Mouse (Mus musculus): Measurements from ENCODE around the gene Gnai3. TPM values are rescaled to one million over a fixed set of nuclear protein-coding genes. Genes with fewer than 3 reads are reported as not detected.

Gnai3 gene
- 10 to 100 TPM; 28.0 to 28.4 TPM for total RNA-seq (2021)
- long read RNA-seq, experiment 1, transcript Gnai3-201 (9 exons, 3,262 nt) = major isoform, 23 of 30 reads
- long read RNA-seq, experiment 1, partial matches to known transcripts = 2 of 30 reads
- long read RNA-seq, experiment 1, other reads (novel, unspliced or antisense) = 5 of 30 reads
- long read RNA-seq, experiment 2, transcript Gnai3-201 (9 exons, 3,262 nt) = major isoform, 31 of 41 reads
- long read RNA-seq, experiment 2, partial matches to known transcripts = 1 of 41 reads
- long read RNA-seq, experiment 2, other reads (novel, unspliced or antisense) = 9 of 41 reads

DNA sequence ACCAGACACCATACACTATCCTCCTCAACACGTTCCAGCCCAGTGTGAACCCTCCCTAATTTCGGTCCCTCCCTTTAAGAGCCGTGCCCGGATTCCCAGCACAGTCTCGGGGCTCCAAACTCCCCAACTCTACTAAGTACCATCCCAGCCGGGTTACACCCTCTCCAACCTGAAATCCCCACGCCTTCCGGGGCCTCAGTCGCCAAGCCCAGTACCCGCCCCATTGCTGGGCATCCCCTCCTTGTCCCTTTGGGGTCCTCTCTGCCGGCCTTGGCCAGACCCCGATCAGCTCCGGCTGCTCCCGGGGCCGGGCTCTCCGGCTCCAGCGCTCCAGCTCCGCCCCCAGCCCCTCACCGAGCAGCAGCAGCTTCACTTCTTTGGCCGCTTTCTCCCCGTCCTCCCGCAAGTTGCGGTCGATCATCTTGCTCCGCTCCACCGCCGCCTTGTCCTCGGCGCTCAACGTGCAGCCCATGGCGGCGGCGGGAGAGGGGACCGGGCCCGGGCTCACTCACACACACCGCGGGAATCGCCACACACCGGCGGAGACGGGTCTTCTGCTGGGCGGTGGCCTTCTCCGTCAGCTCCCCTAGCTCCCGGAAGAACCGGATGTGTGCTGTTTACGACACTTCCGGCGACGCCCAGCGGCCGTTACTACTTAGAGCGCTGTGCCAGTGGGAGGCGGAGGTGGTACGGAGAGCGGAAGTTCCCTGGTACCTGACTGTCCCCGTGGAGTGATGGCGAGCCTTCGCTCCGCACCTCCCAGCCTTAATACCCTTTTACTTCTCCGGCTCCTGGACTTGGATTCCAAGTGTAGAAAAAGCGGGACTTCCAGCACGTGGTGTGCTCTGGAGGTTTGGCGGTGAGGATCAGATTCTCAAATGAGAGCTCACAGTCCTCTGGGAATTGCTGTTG, at the start of gene Gnai3:
Gene Gnai3 (minus strand): TSS at position 613 of the 912 bp plus-strand sequence.
- DNase-seq (ENCODE audit: low spot score in 2 of 2) = peak; percentile 86 to 90
- peak; percentile 58 for TF ChIP-seq CTCF (conservative IDR thresholded peaks at IDR 0.05)
- H3K4me3 ChIP-seq = peak within 1 kb of the TSS; percentile 94
- H3K27ac ChIP-seq = peak within 1 kb of the TSS; percentile 93

DNA sequence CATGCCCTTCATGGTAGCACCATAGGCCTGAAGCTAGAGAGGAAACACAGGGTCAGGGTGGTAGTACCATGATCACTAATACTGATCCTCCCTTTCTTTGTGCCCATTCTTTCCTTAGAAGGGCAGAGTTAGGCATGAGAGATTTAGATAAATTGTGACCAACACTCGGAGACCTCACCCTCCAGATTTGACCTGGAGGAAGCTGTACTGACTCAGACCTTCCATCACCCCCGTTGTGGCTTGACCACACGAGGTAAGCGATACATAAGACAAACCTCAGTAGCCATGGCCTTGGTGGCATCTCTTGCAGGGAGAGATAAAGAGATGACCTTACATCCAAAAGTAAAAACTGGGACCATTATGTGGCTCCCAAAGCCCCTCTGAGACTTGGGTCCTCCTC, 49.3 kb upstream of the Gnai3 start:
- TF ChIP-seq CTCF (conservative IDR thresholded peaks at IDR 0.05) = no peak
- no peak for DNase-seq (ENCODE audit: low spot score in 2 of 2)
- H3K4me3 ChIP-seq = no peak overlapping the region
- peak overlapping the region; percentile 97 for H3K27ac ChIP-seq

DNA sequence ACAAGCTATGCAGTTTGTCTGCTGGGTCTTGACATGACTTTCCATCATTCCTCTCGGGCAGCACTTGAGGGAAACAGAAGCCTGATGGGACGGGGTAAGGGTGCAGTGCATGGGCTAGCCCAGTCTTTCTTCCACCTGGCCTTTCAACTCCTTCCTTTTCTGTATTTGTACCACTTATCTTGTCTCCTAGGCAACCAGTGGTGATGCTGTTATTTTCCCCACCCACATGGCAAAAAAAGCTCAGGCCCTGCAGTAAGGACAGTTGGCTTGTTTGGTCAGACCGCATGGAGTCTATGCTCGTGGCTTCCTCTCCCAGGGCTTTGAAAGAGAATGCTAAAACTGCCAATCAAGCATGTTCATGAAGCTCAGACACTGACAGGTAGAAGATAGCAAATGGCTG, 47.7 kb upstream of the Gnai3 start:
- no peak for DNase-seq (ENCODE audit: low spot score in 2 of 2)
- Histone ChIP-seq H3K4me3 (no peak overlapping the region), H3K27ac (peak overlapping the region; percentile 75)
- TF ChIP-seq CTCF (conservative IDR thresholded peaks at IDR 0.05) = no peak

DNA sequence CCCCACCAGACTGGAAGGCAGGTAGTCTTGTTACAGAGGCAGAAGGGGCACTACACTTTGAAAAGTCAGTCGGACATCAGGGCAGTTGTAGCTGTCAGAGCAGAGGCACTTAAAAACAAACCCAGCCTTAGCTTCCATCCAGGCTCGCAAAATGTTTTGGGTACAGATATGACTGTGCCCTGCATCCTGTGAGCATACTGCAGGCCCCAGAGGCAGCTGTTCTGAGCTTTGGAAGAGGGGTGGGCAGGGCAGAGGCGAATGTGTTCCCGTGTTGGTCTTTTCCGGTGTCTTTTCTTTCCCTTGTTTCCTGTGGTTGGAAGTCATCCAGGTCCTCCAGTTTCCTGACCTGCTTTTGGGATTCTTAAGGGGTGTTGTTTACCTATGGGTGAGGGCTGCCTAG, 44.0 kb upstream of the Gnai3 start:
- Histone ChIP-seq H3K4me3 (peak overlapping the region; percentile 61; the same call in 1 of the 2 replicates), H3K27ac (peak overlapping the region; percentile 71)
- no peak for DNase-seq (ENCODE audit: low spot score in 2 of 2)
- no peak for TF ChIP-seq CTCF (conservative IDR thresholded peaks at IDR 0.05)

DNA sequence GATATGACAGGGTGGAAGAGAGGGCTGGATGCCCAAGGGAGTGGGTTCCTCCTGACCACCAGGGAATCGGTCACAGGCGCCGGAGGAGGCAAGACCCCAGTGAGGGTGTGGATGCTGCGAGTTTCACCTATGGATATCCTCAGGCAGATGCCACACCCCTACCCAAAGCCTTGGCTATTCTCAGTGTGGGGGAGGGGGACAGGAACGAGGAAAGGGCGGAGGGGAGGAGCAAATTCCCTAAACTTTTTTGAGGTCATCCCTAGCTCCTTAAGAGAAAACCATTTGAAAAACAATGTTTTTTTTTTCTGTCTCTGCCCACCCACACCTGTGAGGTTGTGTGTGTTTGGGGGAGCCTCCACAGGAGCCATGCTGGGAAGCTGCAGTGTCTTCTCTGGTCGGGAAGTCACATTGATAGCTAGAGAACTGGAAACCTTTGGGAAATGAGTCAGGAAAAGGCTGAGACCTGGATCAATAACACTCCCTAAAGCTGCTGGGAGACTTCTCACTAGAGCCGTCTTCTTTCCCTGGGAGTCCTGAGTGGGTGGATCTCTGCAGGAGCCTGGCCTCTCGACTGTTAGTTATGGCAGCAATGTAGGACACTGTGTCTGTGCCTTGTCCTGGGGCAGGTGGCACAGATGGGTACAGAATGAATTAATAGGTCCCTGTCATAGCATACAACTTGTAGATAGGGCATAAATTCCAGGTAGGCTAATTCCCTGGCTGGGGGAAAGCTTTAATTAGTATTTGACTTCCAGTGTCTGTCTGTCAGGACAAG, 43.0 kb upstream of the Gnai3 start:
- H3K4me3 ChIP-seq = peak overlapping the region; percentile 61
- peak overlapping the region; percentile 71 for H3K27ac ChIP-seq
- no peak for TF ChIP-seq CTCF (conservative IDR thresholded peaks at IDR 0.05)
- no peak for DNase-seq (ENCODE audit: low spot score in 2 of 2)

DNA sequence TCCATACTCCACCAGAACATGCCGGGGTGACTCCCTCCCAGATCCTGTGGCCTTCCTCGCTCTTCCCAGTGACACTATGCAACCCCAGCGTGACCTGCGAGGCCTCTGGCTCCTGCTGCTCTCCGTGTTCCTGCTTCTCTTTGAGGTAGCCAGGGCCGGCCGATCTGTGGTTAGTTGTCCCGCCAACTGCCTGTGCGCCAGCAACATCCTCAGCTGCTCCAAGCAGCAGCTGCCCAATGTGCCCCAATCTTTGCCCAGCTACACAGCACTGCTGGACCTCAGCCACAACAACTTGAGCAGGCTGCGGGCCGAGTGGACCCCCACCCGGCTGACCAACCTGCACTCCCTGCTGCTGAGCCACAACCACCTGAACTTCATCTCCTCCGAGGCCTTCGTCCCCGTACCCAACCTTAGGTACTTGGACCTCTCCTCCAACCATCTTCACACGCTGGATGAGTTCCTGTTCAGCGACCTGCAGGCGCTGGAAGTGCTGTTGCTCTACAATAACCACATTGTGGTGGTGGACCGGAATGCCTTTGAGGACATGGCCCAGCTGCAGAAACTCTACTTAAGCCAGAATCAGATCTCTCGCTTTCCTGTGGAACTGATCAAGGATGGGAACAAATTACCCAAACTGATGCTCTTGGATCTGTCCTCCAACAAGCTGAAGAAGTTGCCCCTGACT, 41.3 kb upstream of the Gnai3 start:
- DNase-seq (ENCODE audit: low spot score in 2 of 2) = no peak
- Histone ChIP-seq H3K27ac (peak overlapping the region; percentile 94), H3K4me3 (peak overlapping the region; percentile 61)
- no peak for TF ChIP-seq CTCF (conservative IDR thresholded peaks at IDR 0.05)

DNA sequence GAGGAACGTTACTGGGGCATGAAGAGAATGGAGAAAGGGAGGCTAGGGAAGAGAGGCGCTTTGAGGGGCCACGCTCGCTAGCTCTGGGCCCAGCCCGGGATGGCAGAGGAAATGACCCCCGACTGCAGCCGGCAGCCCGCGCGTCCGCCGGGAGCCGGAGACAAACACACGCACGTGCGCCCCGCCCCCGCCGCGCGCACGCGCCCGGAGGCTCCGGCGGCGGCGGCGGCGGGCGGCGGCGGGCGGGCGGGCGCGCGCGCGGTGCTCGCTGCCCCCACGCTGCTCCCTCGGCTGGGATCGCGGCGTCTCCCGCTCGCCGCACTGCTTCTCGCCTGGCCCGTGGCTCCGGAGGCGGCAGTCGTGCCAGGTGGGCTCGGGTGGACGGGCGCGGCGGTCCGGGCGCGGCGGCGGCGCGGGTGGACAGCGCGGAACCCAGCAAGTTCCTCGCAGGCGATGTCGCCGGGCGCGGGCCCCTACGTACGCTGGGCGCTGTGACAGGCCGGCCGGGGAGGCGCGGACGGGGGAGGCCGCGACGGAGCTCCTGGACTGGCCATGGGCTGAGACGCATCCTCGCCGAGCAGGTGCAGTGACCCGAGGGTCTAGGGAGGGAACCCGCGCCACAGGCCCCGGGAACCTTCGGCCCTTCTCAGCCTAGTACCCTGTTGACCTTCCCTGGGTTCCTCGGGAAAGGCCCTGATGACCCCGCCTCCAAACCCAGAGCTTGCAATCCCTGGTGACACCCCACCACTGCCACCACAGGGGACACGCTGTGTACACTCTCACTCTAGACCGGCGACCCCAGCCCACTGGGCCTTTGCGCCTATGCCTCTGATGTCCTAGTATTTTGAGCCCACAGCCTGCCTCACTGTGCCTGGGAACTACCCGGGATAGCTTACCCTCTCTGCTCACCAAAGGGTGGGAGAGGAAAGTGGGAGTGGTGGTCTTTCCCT, 40.4 kb upstream of the Gnai3 start, which contains the start of gene Amigo1:
Gene Amigo1 (plus strand): TSS at position 238 of the 950 bp plus-strand sequence.
- H3K4me3 ChIP-seq = peak within 1 kb of the TSS; percentile 61
- peak within 1 kb of the TSS; percentile 94 for H3K27ac ChIP-seq
- DNase-seq (ENCODE audit: low spot score in 2 of 2) = peak in 1 of 2 experiments; percentile 14
- no peak for TF ChIP-seq CTCF (conservative IDR thresholded peaks at IDR 0.05)

DNA sequence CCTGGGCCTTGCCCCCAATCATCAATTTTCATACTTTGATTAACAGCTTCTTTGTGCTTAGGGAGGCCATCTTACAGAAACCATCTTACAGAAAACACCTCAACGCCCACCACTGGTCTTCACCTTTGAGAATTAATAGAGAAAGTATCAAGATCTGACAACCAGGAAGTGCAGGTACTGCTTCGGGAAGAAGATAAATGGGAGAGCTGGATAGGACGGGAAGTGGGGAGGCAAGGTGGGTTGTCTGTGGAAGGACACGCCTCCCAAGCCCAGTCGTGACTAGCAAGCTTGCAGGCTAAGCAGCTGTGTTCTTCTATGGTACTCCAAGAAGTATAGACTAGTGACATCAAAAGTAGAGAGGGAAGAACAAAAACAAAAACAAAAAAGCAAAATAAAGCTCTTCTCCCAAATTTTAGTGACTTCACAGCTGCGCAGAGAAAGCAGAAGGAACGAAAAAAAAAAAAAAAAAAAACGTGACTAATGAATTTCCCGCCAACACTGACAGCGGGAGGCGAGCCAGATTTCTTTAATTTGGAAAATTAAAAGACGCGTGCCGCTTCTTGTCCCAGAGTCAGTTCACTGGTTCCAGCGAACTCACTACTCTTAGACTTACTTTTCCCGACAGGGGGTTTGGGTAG, 39.6 kb upstream of the Gnai3 start:
- Histone ChIP-seq H3K4me3 (peak overlapping the region; percentile 61), H3K27ac (no peak overlapping the region)
- no peak for TF ChIP-seq CTCF (conservative IDR thresholded peaks at IDR 0.05)

DNA sequence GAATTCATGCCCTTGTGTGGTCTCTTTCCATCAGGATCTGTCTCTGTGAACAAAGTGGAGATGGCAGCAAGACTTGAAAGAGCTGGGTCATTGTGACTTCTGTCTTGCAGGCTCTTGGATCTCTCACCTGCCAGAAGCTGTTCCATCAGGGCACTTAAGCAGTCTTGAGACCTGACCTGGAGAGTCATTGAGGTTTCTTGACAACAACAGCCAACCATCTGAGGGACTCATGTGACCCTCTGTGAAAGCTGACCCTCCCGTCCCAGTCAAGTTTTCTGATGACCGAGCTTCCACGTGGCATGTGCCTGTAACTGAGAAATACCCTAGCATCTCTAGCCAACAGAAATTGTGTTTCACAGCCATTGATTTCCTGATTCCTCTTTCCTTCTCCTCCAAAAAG, 38.8 kb upstream of the Gnai3 start:
- Histone ChIP-seq H3K4me3 (no peak overlapping the region), H3K27ac (no peak overlapping the region)
- no peak for DNase-seq (ENCODE audit: low spot score in 2 of 2)
- TF ChIP-seq CTCF (conservative IDR thresholded peaks at IDR 0.05) = no peak

More for the DNA sequence above, 39.6 kb upstream of the Gnai3 start:
- DNase-seq (ENCODE audit: low spot score in 2 of 2) = no peak

DNA sequence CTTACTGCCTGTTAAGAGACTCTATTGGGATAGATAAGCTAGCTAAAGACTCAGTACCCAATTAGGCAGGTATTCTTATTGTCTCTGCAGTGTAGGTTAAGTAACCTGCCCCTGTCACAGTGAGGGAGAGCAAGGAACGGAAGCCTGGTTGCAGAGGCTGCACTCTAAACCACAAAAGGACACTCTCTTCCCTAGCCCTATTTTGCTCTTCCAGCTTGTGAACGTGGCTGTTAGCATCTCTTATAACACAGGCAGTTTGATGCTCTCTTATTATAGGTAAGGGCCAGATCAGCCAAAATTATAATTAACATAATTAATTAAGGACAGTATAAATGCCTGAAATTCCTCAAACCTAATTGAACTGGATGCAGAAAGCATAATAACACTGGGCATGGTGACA, 34.6 kb upstream of the Gnai3 start:
- no peak for DNase-seq (ENCODE audit: low spot score in 2 of 2)
- Histone ChIP-seq H3K4me3 (no peak overlapping the region), H3K27ac (no peak overlapping the region)
- no peak for TF ChIP-seq CTCF (conservative IDR thresholded peaks at IDR 0.05)

All from layer of hippocampus, adult 2 months (tissue).